Mouse (Mus musculus): ENCODE measurements around the gene Sox12. TPM values are rescaled to one million over a fixed set of nuclear protein-coding genes. Genes with fewer than 3 reads are reported as not detected.
"Not testable (repeated sequence)": the region's sequence is repeated elsewhere in the genome, so short reads cannot be mapped to it uniquely, and the experiment has no call there.

Sox12 gene
- polyA plus RNA-seq, 1 experiment from 2014 or later = 11.9 TPM

DNA sequence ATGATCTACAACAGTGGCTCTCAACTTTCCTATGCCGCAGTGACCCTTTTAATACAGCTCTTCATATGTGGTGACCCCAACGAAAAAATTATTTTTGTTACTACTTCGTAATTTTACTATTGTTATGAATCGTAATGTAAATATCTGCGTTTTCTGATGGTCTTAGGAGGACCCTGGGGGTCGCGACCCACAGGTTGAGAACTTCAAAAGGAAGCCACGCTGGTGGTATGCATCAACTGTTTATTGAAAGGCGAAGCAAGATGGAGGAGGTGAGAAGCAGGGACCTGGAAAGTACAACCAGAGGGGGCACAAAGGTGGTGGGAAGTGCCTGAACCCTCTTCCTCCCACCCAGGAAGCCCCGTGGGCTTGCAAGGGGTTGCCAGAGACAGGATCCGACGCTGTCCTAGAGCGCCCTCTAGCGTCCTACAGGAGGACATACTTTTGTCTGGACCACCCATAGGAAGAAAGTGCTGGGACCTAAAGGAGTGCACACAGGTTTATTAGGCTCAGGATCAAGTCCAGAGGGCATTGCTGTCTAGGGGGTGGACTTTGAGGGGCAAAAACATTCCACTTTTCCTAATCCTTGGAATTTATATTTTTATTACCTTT, 29.2 kb downstream of the Sox12 start:
- 33% methylated on average over 14 of the region's 14 CpGs for WGBS
- H3K4me3 ChIP-seq = no peak overlapping the region
- no peak for ATAC-seq (ENCODE audit: low FRiP score, low read depth)
- H3K4me1 ChIP-seq = peaks cover 3% of the 10 kb centered on the region; the same call in 1 of the 2 replicates
- H3K27ac ChIP-seq = no peak overlapping the region
- H3K36me3 ChIP-seq = no peaks in the 10 kb centered on the region
- H3K27me3 ChIP-seq = no peaks in the 10 kb centered on the region
- H3K9ac ChIP-seq = no peak overlapping the region
- peak overlapping the region; percentile 27 for H3K4me2 ChIP-seq (replicated peaks)
- no peaks in the 10 kb centered on the region for H3K9me3 ChIP-seq

DNA sequence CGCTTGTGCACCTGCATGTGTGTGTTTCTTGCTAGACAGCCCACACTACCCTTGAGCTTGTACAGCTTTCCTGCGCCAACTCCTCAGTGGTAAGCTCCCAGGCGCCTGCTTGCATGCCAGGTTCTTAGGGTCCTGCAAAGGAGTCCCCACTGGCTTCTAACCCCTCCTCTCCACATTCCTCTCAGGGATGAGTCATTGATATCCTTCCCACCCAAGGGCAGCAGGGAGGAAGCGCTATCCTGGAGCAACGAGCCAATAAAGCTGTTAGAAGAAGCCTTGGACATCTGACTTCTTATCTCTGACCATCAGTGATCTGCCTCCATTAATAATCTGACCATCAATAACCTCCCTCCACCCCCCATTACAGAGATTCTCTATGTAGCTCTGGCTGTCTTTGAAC, 29.9 kb downstream of the Sox12 start:
- H3K4me1 ChIP-seq = peaks cover 6% of the 10 kb centered on the region; the same call in 1 of the 2 replicates
- H3K4me3 ChIP-seq = no peak overlapping the region
- H3K9me3 ChIP-seq = no peaks in the 10 kb centered on the region
- no peak overlapping the region for H3K27ac ChIP-seq
- H3K9ac ChIP-seq = no peak overlapping the region
- no peaks in the 10 kb centered on the region for H3K36me3 ChIP-seq
- H3K27me3 ChIP-seq = no peaks in the 10 kb centered on the region
- ATAC-seq (ENCODE audit: low FRiP score, low read depth) = no peak
- 73% methylated on average over 5 of the region's 5 CpGs for WGBS
- no peak overlapping the region for H3K4me2 ChIP-seq (replicated peaks)

DNA sequence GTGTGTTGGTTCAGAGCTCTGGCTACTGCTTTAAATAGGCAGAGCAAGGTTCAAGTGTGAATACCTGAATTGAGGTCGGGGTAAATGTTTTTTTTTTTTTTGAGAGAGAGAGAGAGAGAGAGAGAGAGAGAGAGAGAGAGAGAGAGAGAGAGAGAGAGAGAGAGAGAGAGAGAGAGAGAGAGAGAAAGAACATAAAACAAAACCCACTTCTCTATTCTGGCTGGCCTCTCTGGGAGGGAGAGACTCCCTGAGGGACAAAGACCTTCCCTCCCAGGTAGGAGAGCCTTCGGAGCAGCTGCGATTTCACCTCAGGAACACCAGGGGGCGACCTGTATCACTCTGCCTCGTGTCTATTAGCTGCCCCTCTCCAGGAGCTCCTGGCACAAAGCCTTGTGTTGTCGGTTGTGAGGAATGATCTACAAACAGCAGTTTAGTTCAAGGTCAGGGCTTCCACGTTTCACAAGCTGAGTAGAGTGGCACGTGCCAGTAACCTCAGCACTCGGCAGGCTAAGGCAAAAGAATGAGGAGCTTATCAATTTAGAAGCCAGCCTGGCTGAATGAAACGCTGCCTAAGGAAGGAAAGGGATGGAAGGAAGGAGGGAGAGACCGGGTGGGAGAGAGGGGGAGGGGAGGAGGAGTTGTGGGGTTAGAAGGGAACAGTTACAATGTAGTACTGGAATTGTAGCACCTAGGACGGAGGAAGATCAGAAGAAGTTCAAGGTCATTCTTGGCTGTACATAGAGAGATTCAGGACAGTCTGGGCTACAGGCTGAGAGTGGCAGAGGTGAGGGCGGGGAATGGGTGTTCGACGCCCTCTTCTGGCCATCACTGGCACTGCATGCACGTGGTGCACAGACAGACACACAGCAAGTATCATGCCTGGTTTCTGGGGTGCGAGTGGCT, 34.4 kb downstream of the Sox12 start:
- no peaks in the 10 kb centered on the region for H3K36me3 ChIP-seq
- no peak overlapping the region; the same call in 1 of the 2 replicates for H3K9ac ChIP-seq
- H3K4me2 ChIP-seq (replicated peaks) = peak overlapping the region; percentile 53
- no peaks in the 10 kb centered on the region for H3K27me3 ChIP-seq
- peak; percentile 69; the same call in 1 of the 2 replicates for ATAC-seq (ENCODE audit: low FRiP score, low read depth)
- peaks cover 6% of the 10 kb centered on the region; the same call in 1 of the 2 replicates for H3K4me1 ChIP-seq
- 10% methylated on average over 17 of the region's 17 CpGs for WGBS
- no peak overlapping the region for H3K27ac ChIP-seq
- H3K4me3 ChIP-seq = peak overlapping the region; percentile 27
- H3K9me3 ChIP-seq = no peaks in the 10 kb centered on the region

DNA sequence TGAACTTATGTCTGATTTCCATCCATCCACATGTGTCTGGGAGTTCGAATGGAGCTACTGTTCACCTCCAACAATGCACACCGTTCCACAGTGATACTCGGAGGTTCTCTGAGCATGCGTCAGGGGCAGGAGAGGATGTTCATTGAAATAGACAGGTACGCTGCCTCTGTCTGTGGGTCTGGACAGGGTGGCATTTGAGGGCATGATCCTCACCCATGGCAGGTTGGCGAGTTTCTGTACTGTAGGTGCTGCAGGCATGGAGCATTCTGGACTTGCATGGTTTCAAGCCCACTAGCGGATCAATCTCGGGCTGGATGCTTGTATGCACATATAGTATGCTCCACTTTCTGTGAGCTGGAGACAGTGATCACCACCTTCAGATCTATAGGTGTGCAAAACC, 36.7 kb downstream of the Sox12 start:
- no peaks in the 10 kb centered on the region for H3K27me3 ChIP-seq
- no peaks in the 10 kb centered on the region for H3K36me3 ChIP-seq
- no peak overlapping the region for H3K4me2 ChIP-seq (replicated peaks)
- peaks cover 6% of the 10 kb centered on the region; the same call in 1 of the 2 replicates for H3K4me1 ChIP-seq
- H3K4me3 ChIP-seq = no peak overlapping the region
- WGBS = 90% methylated on average over 8 of the region's 8 CpGs
- ATAC-seq (ENCODE audit: low FRiP score, low read depth) = no peak
- no peak overlapping the region for H3K9ac ChIP-seq
- no peak overlapping the region for H3K27ac ChIP-seq
- no peaks in the 10 kb centered on the region for H3K9me3 ChIP-seq

DNA sequence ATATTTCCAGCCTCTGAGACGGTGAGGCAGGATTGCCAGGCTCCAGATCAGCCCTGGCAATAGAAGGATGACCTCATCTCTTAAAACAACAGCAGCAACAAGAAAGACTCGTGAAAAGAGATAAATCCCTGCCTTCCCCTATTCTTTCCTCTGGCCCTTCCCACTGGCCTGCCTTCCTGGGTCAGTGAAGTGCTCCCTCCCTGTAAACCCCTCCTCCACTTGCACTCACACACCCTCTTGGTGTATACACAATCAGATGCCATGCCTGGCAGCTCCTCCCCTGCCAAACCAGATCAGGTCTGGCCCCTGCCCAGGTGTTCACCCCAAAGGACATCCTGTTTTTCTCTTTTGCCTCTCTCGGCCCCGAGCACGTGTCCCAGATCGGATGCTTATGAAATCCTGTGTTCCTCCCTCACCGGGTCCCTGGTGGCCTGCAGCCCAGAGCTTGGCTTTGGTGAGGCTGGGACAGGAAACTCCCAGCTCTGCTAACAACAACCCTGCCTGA, 37.5 kb downstream of the Sox12 start:
- Histone ChIP-seq H3K9ac (no peak overlapping the region), H3K36me3 (no peaks in the 10 kb centered on the region), H3K4me3 (no peak overlapping the region), H3K9me3 (no peaks in the 10 kb centered on the region), H3K4me1 (peaks cover 6% of the 10 kb centered on the region; the same call in 1 of the 2 replicates), H3K27me3 (no peaks in the 10 kb centered on the region), H3K4me2 (replicated peaks) (no peak overlapping the region), H3K27ac (no peak overlapping the region)
- 51% methylated on average over 7 of the region's 7 CpGs for WGBS
- no peak for ATAC-seq (ENCODE audit: low FRiP score, low read depth)

DNA sequence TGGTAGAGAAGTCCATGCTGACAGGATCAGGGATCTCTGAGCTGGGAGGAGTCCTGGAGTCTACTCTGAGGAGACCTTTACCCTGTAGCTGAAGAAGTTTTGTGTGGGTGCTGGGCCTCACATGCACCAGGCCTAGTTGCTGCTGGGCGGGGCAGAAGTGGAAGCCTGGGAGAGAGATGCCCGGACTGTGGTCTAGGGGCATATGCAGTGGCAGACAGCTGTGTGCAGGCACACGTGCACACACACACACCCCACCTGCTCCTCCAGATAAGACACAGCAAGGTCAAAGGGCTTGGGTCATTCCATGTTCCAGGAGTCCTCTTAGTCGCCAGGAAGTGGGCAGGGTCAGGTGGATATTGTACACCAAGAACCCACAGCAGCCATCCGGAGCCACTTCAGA, 38.2 kb downstream of the Sox12 start:
- H3K4me1 ChIP-seq = peaks cover 6% of the 10 kb centered on the region; the same call in 1 of the 2 replicates
- H3K27ac ChIP-seq = no peak overlapping the region
- WGBS = 67% methylated on average over 5 of the region's 5 CpGs
- H3K4me2 ChIP-seq (replicated peaks) = no peak overlapping the region
- H3K9ac ChIP-seq = no peak overlapping the region
- ATAC-seq (ENCODE audit: low FRiP score, low read depth) = no peak
- H3K36me3 ChIP-seq = no peaks in the 10 kb centered on the region
- no peak overlapping the region for H3K4me3 ChIP-seq
- H3K9me3 ChIP-seq = no peaks in the 10 kb centered on the region
- no peaks in the 10 kb centered on the region for H3K27me3 ChIP-seq

DNA sequence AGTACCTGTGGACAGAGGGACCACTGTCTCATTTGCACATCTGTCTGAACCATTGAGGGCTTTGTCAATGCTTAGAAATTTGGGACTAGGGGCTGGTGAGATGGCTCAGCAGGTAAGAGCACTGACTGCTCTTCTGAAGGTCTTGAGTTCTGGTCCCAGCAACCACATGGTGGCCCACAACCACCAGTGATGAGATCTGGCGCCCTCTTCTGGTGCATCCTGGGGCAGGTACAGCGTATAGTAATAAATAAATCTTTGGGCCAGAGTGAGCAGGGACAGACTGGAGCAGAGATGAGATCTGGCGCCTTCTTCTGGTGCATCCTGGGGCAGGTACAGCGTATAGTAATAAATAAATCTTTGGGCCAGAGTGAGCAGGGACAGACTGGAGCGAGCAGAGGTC, 38.9 kb downstream of the Sox12 start:
- not testable (repeated sequence) for H3K27ac ChIP-seq; H3K4me1 ChIP-seq; H3K27me3 ChIP-seq; H3K4me2 ChIP-seq (replicated peaks); H3K9ac ChIP-seq; H3K36me3 ChIP-seq; H3K4me3 ChIP-seq; ATAC-seq (ENCODE audit: low FRiP score, low read depth); H3K9me3 ChIP-seq
- 70% methylated on average over 5 of the region's 5 CpGs for WGBS

DNA sequence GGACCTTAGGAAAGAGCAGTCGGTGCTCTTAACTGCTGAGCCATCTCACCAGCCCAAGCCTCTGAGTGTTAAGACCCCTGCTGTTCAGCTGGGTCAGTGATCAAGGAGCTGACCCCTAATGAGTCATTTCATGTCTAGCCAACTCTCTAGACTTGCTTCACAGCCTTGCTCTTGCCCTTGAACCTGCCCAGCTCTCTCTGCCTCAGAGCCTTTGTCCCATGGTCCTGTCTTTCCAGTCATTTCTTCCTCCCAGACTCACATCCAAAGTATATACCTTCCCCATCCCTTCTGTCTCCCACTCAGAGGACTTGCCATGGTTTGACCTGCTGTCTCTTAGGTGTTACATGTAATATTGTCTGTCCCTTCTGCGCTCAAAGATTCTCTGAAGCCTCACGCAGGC, 40.6 kb downstream of the Sox12 start:
- Histone ChIP-seq H3K9ac (no peak overlapping the region), H3K9me3 (no peaks in the 10 kb centered on the region), H3K4me3 (no peak overlapping the region), H3K36me3 (no peaks in the 10 kb centered on the region), H3K27ac (no peak overlapping the region), H3K4me2 (replicated peaks) (no peak overlapping the region), H3K4me1 (no peaks in the 10 kb centered on the region), H3K27me3 (no peaks in the 10 kb centered on the region)
- WGBS = 80% methylated on average over 3 of the region's 3 CpGs
- no peak for ATAC-seq (ENCODE audit: low FRiP score, low read depth)

DNA sequence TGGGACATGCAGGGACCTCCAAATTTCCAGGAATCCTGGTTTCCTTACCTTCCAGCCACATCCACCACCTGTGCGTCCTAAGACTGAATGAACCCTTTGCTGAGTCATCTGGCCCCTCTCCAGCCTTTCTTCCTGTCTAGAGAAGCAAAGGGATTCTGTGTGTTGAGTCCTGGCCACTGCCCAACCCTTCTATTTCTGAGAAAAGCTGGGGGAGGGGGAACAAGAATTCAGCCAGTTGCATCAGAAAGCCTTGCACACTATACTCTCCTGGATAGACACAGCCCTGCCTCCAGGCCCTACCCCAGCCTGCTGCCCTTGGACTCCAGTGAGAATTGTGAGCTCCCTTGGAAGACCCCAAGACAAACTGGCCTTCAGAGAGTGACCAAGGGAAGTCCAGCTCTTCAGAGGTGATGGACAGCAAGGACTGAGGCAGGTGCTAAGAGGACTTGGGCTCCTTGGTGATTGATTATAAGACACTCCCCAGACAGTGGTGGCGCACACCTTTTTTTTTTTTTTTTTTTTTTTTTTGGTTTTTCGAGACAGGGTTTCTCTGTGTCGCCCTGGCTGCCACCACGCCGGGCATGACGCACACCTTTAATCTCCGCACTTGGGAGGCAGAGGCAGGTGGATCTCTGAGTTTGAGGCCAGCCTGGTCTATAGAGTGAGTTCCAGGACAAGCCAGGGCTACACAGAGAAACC, 47.9 kb downstream of the Sox12 start:
- Histone ChIP-seq H3K9me3 (no peaks in the 10 kb centered on the region), H3K4me2 (replicated peaks) (no peak overlapping the region), H3K27ac (no peak overlapping the region), H3K36me3 (no peaks in the 10 kb centered on the region), H3K27me3 (peaks cover 5% of the 10 kb centered on the region; the same call in 1 of the 2 replicates), H3K9ac (no peak overlapping the region), H3K4me1 (peaks cover 9% of the 10 kb centered on the region), H3K4me3 (no peak overlapping the region)
- no peak; the same call in 1 of the 2 replicates for ATAC-seq (ENCODE audit: low FRiP score, low read depth)
- WGBS = 86% methylated on average over 8 of the region's 8 CpGs

DNA sequence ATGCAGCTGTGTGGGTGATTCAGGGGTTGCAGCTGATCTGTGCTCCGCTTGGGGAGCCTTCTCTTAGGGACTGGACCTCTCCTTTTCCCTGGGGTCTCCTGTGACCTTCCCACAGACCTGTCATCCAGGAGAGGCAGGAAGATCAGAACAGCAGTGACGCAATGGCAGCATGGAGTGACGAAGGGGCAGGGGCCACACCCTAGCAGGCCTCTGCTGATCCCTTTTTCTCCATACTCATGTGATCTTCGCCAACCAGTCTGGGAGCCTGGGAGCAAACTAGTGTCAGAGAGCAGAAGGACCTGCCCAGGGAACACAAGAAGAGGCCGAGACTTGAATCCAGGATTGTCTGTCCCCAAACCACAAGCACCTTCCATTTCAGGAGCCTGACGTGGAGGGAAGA, 48.7 kb downstream of the Sox12 start:
- no peaks in the 10 kb centered on the region for H3K9me3 ChIP-seq
- H3K9ac ChIP-seq = no peak overlapping the region
- 74% methylated on average over 6 of the region's 6 CpGs for WGBS
- peaks cover 11% of the 10 kb centered on the region for H3K27me3 ChIP-seq
- H3K4me3 ChIP-seq = no peak overlapping the region
- H3K4me2 ChIP-seq (replicated peaks) = no peak overlapping the region
- H3K36me3 ChIP-seq = no peaks in the 10 kb centered on the region
- no peak for ATAC-seq (ENCODE audit: low FRiP score, low read depth)
- H3K4me1 ChIP-seq = peaks cover 13% of the 10 kb centered on the region
- no peak overlapping the region for H3K27ac ChIP-seq

DNA sequence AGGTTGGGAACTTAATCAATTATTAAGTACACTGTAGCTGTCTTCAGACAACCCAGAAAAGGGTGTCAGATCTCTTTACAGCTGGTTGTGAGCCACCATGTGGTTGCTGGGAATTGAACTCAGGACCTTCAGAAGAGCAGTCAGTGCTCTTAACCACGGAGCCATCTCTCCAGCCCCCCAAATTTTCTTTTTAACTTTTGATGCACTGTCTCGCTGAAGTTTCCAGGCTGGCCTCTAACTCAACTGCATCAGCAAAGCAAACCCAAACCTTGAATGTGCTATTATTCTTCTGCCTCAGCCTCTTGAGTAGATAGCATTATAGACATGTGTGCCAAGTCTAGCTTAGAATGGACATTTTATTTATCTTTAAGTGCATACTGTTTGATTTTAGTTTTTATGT, 50.1 kb downstream of the Sox12 start:
- ATAC-seq (ENCODE audit: low FRiP score, low read depth) = no peak
- 83% methylated on average over 2 of the region's 2 CpGs for WGBS

More for the DNA sequence above, 50.1 kb downstream of the Sox12 start:
- Histone ChIP-seq H3K9ac (no peak overlapping the region), H3K27me3 (peaks cover 15% of the 10 kb centered on the region), H3K4me3 (no peak overlapping the region), H3K27ac (no peak overlapping the region), H3K36me3 (no peaks in the 10 kb centered on the region), H3K4me1 (peaks cover 19% of the 10 kb centered on the region), H3K4me2 (replicated peaks) (no peak overlapping the region), H3K9me3 (no peaks in the 10 kb centered on the region)

Data from limb, embryonic 13.5 days (tissue).